Mouse (Mus musculus) urinary bladder, adult 2 months (tissue): ENCODE results near the gene Slc4a1. TPM values are rescaled to one million over a fixed set of nuclear protein-coding genes. Genes with fewer than 3 reads are reported as not detected.
A peak's percentile ranks its signal among the peaks of the same experiment; 100 is the strongest.

Source experiments
- DNase-seq: peaks from one replicate; pipeline ENCODE4 v3.0.0; 2022; ENCODE audit warnings: low spot score
- polyA plus RNA-seq: library from polyadenylated mRNA; depleted of rRNA; stranded (reverse); fragments of >200 nt; gene quantifications from 2 replicates; pipeline ENCODE4 v1.2.3, GENCODE M21; 2012

Slc4a1 gene
- polyA plus RNA-seq, 1 experiment, result not detected

- no peak for DNase-seq
Observed at GRCm38 (mm10) chr11:102323516-102323915, 42.5 kb downstream of the Slc4a1 start.

- no peak for DNase-seq
Observed at GRCm38 (mm10) chr11:102321931-102322330, 44.1 kb downstream of the Slc4a1 start.

GRCm38 (mm10) chr11:102320686-102321005 is 45.4 kb downstream of the Slc4a1 start:
- DNase-seq, result peak; percentile 52

GRCm38 (mm10) chr11:102319941-102320685 is 45.9 kb downstream of the Slc4a1 start:
- DNase-seq, result peak; percentile 67

GRCm38 (mm10) chr11:102319410-102319792 is 46.6 kb downstream of the Slc4a1 start, which contains the start of gene Ubtf:
TSS of gene Ubtf (minus strand) at chr11:102319742.
- peak; percentile 72 for DNase-seq

- DNase-seq, result peak; percentile 69
Observed at GRCm38 (mm10) chr11:102318576-102319409, 47.2 kb downstream of the Slc4a1 start.

- peak; percentile 72 for DNase-seq
Observed at GRCm38 (mm10) chr11:102317901-102318575, 48.0 kb downstream of the Slc4a1 start.

- peak; percentile 64 for DNase-seq
Observed at GRCm38 (mm10) chr11:102317298-102317900, 48.6 kb downstream of the Slc4a1 start.

- DNase-seq, result peak; percentile 90
Observed at GRCm38 (mm10) chr11:102316572-102317297, 49.3 kb downstream of the Slc4a1 start.

- no peak for DNase-seq
Observed at GRCm38 (mm10) chr11:102315690-102316571, 50.1 kb downstream of the Slc4a1 start.

GRCm38 (mm10) chr11:102314321-102314720 is 51.7 kb downstream of the Slc4a1 start:
- DNase-seq, result no peak

- DNase-seq, result no peak
Observed at GRCm38 (mm10) chr11:102312586-102312985, 53.4 kb downstream of the Slc4a1 start.

- DNase-seq, result no peak
Observed at GRCm38 (mm10) chr11:102311966-102312365, 54.0 kb downstream of the Slc4a1 start.

- no peak for DNase-seq
Observed at GRCm38 (mm10) chr11:102310768-102311695, 55.0 kb downstream of the Slc4a1 start.

- DNase-seq, result no peak
Observed at GRCm38 (mm10) chr11:102309821-102310617, 56.0 kb downstream of the Slc4a1 start.

- peak; percentile 94 for DNase-seq
Observed at GRCm38 (mm10) chr11:102308979-102309378, 57.0 kb downstream of the Slc4a1 start.

GRCm38 (mm10) chr11:102308104-102308503 is 57.9 kb downstream of the Slc4a1 start:
- no peak for DNase-seq

GRCm38 (mm10) chr11:102305359-102305758 is 60.6 kb downstream of the Slc4a1 start:
- no peak for DNase-seq
